In the genomic region with DNA sequence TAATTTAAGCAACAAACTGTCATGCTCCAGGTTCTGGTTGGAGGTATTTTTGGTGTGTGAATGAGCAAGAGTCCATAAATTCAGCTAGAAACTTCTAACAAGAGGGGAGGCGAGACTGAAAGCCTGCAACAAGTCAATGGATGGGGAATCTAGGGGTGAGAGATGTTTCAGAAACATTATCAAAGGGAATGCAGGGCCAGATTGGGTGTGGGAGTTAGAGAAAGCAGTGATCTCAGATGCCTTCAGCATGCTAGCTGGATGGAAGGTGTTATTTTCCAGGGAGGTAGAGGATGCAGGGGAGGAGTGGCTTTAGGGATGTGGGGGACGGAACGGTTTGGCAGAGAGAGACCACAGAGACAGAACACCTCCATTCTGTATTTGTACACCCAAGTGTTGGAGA, we compare ENCODE assay signal across 20 mouse cellular contexts.
DNase-seq lines count a peak whose midpoint lies in the region.
"Had no signal": no experiment of that assay in that cellular context is flagged by ENCODE, and none has a peak within 500 bp of the region (broad histone marks: within the 10 kb centered on the region; RNA-seq: fewer than 3 reads in every experiment).

No protein-coding gene starts in this region.

- intact Hi-C loops in left cerebral cortex, postnatal 4 days (cut with DNase I) = no loop called here
- intact Hi-C loops in heart, postnatal 14 days (cut with DNase I) = no loop called here

- peak; percentile 70 to 82 for DNase-seq in frontal cortex, adult 2 months (ENCODE audit: extremely low spot score in 1 of 2, low spot score in 1 of 2)
- DNase-seq in frontal cortex, postnatal 10 days (ENCODE audit: low spot score in 2 of 2) = no peak
- DNase-seq in left cerebral cortex, adult 18-20 months (ENCODE audit: low spot score in 2 of 2) = peak; percentile 61 to 66
- DNase-seq in left cerebral cortex, postnatal 4 days = no peak
- DNase-seq in layer of hippocampus, postnatal 36 days = peak; percentile 13 to 36
- DNase-seq in right cerebral cortex, postnatal 36 days (ENCODE audit: low spot score in 2 of 2) = peak; percentile 46 to 75
- no peak for DNase-seq in T-cell, adult 2 months (ENCODE audit: low spot score)
- no peak for DNase-seq in heart, postnatal 14 days
- DNase-seq: adrenal gland, postnatal 36 days; cerebellum, adult 18-20 months; cerebellum, postnatal 36 days; forebrain, postnatal 0 days; gastrocnemius, postnatal 25 days; kidney, adult 2 months; kidney, postnatal 25 days; liver, embryonic 13.5 days; lung, embryonic 14.5 days; lung, postnatal 36 days; spleen, adult 18-20 months; thymus, postnatal 4 days had no signal

Comparison
In these comparisons a context has a peak if more than half of its experiments do, and no peak if none do; other contexts are left out.
1. DNase-seq: peak in frontal cortex, adult 2 months (2 of 2), left cerebral cortex, adult 18-20 months (2 of 2), layer of hippocampus, postnatal 36 days (2 of 2) and right cerebral cortex, postnatal 36 days (2 of 2); none in frontal cortex, postnatal 10 days (0 of 2), left cerebral cortex, postnatal 4 days (single experiment), T-cell, adult 2 months (single experiment) and heart, postnatal 14 days (0 of 2).